Mouse (Mus musculus) E14TG2a.4 (cell line): ENCODE results near the gene Hapln1.

ENCODE experiments used
- CTCF ChIP-seq: conservative IDR thresholded peaks from 2 replicates; pipeline ENCODE4 v1.5.1; 2014; ENCODE audit warnings: low read length
- NANOG ChIP-seq: IDR thresholded peaks from 2 replicates; pipeline ENCODE4 v1.6.1; 2014; ENCODE audit warnings: borderline replicate concordance, low read length, mixed read lengths
- POU5F1 ChIP-seq: IDR thresholded peaks from 2 replicates; pipeline ENCODE4 v1.6.1; 2014; ENCODE audit warnings: low read length, borderline replicate concordance

DNA sequence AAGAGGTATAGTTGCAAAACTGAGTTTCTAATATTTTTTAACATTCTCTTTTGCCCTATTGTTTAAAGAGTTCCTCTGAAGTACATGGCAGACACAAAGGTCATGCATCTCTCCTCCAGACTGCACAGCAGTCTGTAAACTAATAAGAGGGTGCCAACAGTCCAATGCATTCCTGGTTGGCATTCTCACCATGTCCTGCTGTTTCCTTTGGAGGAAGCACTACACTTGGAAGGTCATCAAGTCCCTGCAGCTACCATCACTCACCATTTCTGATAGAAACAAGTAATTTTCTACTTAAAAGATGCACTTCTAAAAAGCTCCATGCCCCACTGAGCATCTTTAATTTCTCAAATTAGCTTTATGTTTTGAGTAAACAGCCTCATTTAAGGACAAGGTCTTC is 57.8 kb downstream of the Hapln1 start:
- TF ChIP-seq CTCF (no peak), POU5F1 (no peak), NANOG (no peak)
